38 mouse cellular contexts compared by ENCODE assay signal in genomic region chr7:102575998-102576397, GRCm38 (mm10). TPM values are rescaled to one million over a fixed set of nuclear protein-coding genes. Genes with fewer than 3 reads are reported as not detected.
"Had no signal": no experiment of that assay in that cellular context is flagged by ENCODE, and none has a peak within 500 bp of the region (broad histone marks: within the 10 kb centered on the region; RNA-seq: fewer than 3 reads in every experiment).

No protein-coding gene starts in this region.

- H3K27ac ChIP-seq: heart, adult 2 months; heart, embryonic 13.5 days; heart, embryonic 15.5 days; hindbrain, embryonic 13.5 days; hindbrain, embryonic 15.5 days; hindbrain, postnatal 0 days; intestine, embryonic 15.5 days; layer of hippocampus, adult 2 months; left cerebral cortex, adult 2 months; limb, embryonic 10.5 days; limb, embryonic 12.5 days had no signal

- H3K9me3 ChIP-seq: heart, embryonic 13.5 days; heart, embryonic 15.5 days; hindbrain, embryonic 13.5 days; hindbrain, embryonic 15.5 days; intestine, embryonic 15.5 days; limb, embryonic 10.5 days; limb, embryonic 12.5 days had no signal

- H3K36me3 ChIP-seq: heart, embryonic 13.5 days; heart, embryonic 15.5 days; hindbrain, embryonic 13.5 days; hindbrain, embryonic 15.5 days; intestine, embryonic 15.5 days; limb, embryonic 10.5 days; limb, embryonic 12.5 days had no signal

- DNase-seq: gastrocnemius, postnatal 14 days; gastrocnemius, postnatal 36 days; heart, adult 11 months; heart, adult 2 months; heart, postnatal 4 days; kidney, adult 18-20 months; kidney, adult 8-10 months; kidney, postnatal 10 days; kidney, postnatal 25 days; kidney, postnatal 4 days; liver had no signal

- H3K27me3 ChIP-seq: heart, embryonic 13.5 days; heart, embryonic 15.5 days; hindbrain, embryonic 13.5 days; hindbrain, embryonic 15.5 days; intestine, embryonic 15.5 days; limb, embryonic 12.5 days had no signal

- H3K4me3 ChIP-seq: heart, adult 2 months; heart, embryonic 13.5 days; heart, embryonic 15.5 days; hindbrain, embryonic 13.5 days; hindbrain, embryonic 15.5 days; intestine, embryonic 15.5 days; layer of hippocampus, adult 2 months; left cerebral cortex, adult 2 months; limb, embryonic 10.5 days; limb, embryonic 12.5 days had no signal

- ATAC-seq: hindbrain, postnatal 0 days; inflammation-experienced regulatory T-cells, adult 6 months; intestine, embryonic 15.5 days; intestine, postnatal 0 days had no signal

- H3K4me2 ChIP-seq: heart, embryonic 11.5 days; heart, embryonic 13.5 days; heart, embryonic 15.5 days; hindbrain, embryonic 13.5 days; hindbrain, embryonic 15.5 days; intestine, embryonic 15.5 days; limb, embryonic 12.5 days; liver, embryonic 11.5 days had no signal

- H3K4me1 ChIP-seq: heart, embryonic 13.5 days; heart, embryonic 15.5 days; hindbrain, embryonic 15.5 days; intestine, embryonic 15.5 days; limb, embryonic 10.5 days; limb, embryonic 12.5 days had no signal

- H3K9ac ChIP-seq: heart, embryonic 13.5 days; heart, embryonic 15.5 days; hindbrain, embryonic 13.5 days; hindbrain, embryonic 15.5 days; intestine, embryonic 15.5 days; limb, embryonic 12.5 days had no signal

RNA-seq across cellular contexts. Expression of gene Olfr550, which starts 4.8 kb away (rescaled TPM):
- total RNA-seq: gastrocnemius, adult 8-10 months; heart, postnatal 4 days; hindbrain, postnatal 0 days had no signal
- polyA plus RNA-seq: heart, embryonic 11.5 days; heart, embryonic 13.5 days; heart, embryonic 15.5 days; heart, postnatal 0 days; hindbrain, embryonic 11.5 days; hindbrain, embryonic 13.5 days; hindbrain, embryonic 15.5 days; hindbrain, postnatal 0 days; intestine, embryonic 15.5 days; intestine, postnatal 0 days; kidney, embryonic 14.5 days; kidney, embryonic 16.5 days; limb, embryonic 10.5 days; limb, embryonic 12.5 days; limb, embryonic 14.5 days; liver, embryonic 11.5 days had no signal

RNA-seq across cellular contexts. Expression of gene Olfr551, which starts 15.7 kb away (rescaled TPM):
- total RNA-seq: gastrocnemius, adult 18-20 months; gastrocnemius, adult 8-10 months; gastrocnemius, postnatal 14 days; gastrocnemius, postnatal 36 days; heart, adult 2 months; heart, postnatal 25 days; heart, postnatal 4 days; hindbrain, postnatal 0 days; layer of hippocampus, adult 2 months; layer of hippocampus, postnatal 10 days; layer of hippocampus, postnatal 25 days; left cerebral cortex, adult 2 months; left cerebral cortex, postnatal 14 days; left cerebral cortex, postnatal 36 days had no signal
- polyA plus RNA-seq: gonadal fat pad, adult 2 months; heart, adult 2 months; heart, embryonic 11.5 days; heart, embryonic 13.5 days; heart, embryonic 15.5 days; heart, postnatal 0 days; hindbrain, embryonic 11.5 days; hindbrain, embryonic 13.5 days; hindbrain, embryonic 15.5 days; hindbrain, postnatal 0 days; intestine, embryonic 15.5 days; intestine, postnatal 0 days; kidney, embryonic 14.5 days; kidney, embryonic 16.5 days; limb, embryonic 10.5 days; limb, embryonic 12.5 days; limb, embryonic 14.5 days; liver, embryonic 11.5 days had no signal

RNA-seq across cellular contexts. Expression of gene Olfr552, which starts 21.6 kb away (rescaled TPM):
- total RNA-seq: hindbrain, postnatal 0 days had no signal
- polyA plus RNA-seq: gonadal fat pad, adult 2 months; heart, adult 2 months; heart, embryonic 11.5 days; heart, embryonic 13.5 days; heart, embryonic 15.5 days; heart, postnatal 0 days; hindbrain, embryonic 11.5 days; hindbrain, embryonic 13.5 days; hindbrain, postnatal 0 days; inflammation-experienced regulatory T-cells, adult 6 months; intestine, embryonic 15.5 days; intestine, postnatal 0 days; kidney, embryonic 14.5 days; kidney, embryonic 16.5 days; limb, embryonic 10.5 days; limb, embryonic 12.5 days; limb, embryonic 14.5 days; liver, embryonic 11.5 days had no signal

RNA-seq across cellular contexts. Expression of gene Olfr549, which starts 26.3 kb away (rescaled TPM):
- total RNA-seq: gastrocnemius, adult 18-20 months; gastrocnemius, adult 8-10 months; gastrocnemius, postnatal 14 days; gastrocnemius, postnatal 36 days; heart, adult 2 months; heart, postnatal 25 days; heart, postnatal 4 days; hindbrain, postnatal 0 days; layer of hippocampus, adult 2 months; layer of hippocampus, postnatal 10 days; layer of hippocampus, postnatal 25 days; left cerebral cortex, adult 2 months; left cerebral cortex, postnatal 14 days; left cerebral cortex, postnatal 36 days had no signal
- polyA plus RNA-seq: gonadal fat pad, adult 2 months; heart, adult 2 months; heart, embryonic 11.5 days; heart, embryonic 13.5 days; heart, embryonic 15.5 days; heart, postnatal 0 days; hindbrain, embryonic 11.5 days; hindbrain, embryonic 13.5 days; hindbrain, embryonic 15.5 days; hindbrain, postnatal 0 days; inflammation-experienced regulatory T-cells, adult 6 months; intestine, embryonic 15.5 days; intestine, postnatal 0 days; kidney, embryonic 14.5 days; kidney, embryonic 16.5 days; limb, embryonic 10.5 days; limb, embryonic 12.5 days; limb, embryonic 14.5 days; liver, embryonic 11.5 days had no signal
